ENCODE assay signal across 24 mouse cellular contexts in the genomic region with DNA sequence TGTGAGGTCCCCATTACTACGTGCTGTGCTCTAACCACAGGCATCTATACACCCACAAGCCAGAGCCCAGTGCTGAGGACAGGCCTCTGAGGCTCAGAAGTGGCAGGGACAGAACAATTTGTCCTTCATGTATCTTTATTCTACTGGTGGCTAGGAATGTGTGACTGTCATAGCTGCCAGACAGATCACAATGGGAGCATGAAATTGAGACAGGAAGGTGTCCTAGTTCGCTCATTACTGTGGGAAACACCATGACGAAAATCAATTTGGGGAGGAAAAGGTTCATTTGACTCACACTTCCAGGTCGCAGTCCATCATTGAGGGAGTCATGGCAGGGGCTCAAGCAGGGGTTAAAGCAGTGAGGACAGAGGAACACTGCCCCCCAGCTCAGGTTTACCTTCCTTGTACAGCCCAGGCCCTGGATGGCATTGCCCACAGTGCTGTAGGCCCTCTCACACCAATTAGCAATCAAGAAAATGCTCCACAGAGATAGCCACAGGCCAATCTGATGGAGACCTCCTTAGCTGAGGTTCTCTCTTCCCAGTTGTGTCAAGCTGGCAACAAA. TPM values are rescaled to one million over a fixed set of nuclear protein-coding genes. Genes with fewer than 3 reads are reported as not detected.
DNase-seq lines count a peak whose midpoint lies in the region; ATAC-seq and TF ChIP-seq lines count a peak whose summit lies in the region.
"Had no signal": no experiment of that assay in that cellular context is flagged by ENCODE, and none has a peak within 500 bp of the region (broad histone marks: within the 10 kb centered on the region; RNA-seq: fewer than 3 reads in every experiment).

No protein-coding gene starts in this region.

- peaks cover 9% of the 10 kb centered on the region for H3K4me1 ChIP-seq in heart, adult 2 months (ENCODE audit: control insufficient read depth, insufficient read depth, low read length)
- H3K4me1 ChIP-seq in kidney, embryonic 15.5 days: peaks cover 23% of the 10 kb centered on the region
- peaks cover 11% of the 10 kb centered on the region for H3K4me1 ChIP-seq in liver, postnatal 0 days (ENCODE audit: insufficient read depth)
- 0 out of 2 replicates have a peak, but pooled peaks cover 2% of the 10 kb centered on the region for H3K4me1 ChIP-seq in liver, embryonic 11.5 days (replicated peaks; ENCODE audit: control insufficient read depth, insufficient read depth, low read length)
- H3K4me1 ChIP-seq: forebrain, embryonic 13.5 days; hindbrain, embryonic 13.5 days; intestine, embryonic 15.5 days had no signal

- H3K4me3 ChIP-seq in heart, adult 2 months: no peak overlapping the region
- no peak overlapping the region for H3K4me3 ChIP-seq in kidney, embryonic 15.5 days (replicated peaks)
- no peak overlapping the region for H3K4me3 ChIP-seq in liver, postnatal 0 days (ENCODE audit: low read depth, low read length)
- H3K4me3 ChIP-seq in liver, embryonic 11.5 days (ENCODE audit: low read depth, low read length): no peak overlapping the region
- H3K4me3 ChIP-seq: forebrain, embryonic 10.5 days; forebrain, embryonic 13.5 days; heart, embryonic 13.5 days; hindbrain, embryonic 10.5 days; hindbrain, embryonic 13.5 days; intestine, embryonic 15.5 days had no signal

- no peak for TF ChIP-seq POLR2A in heart, adult 2 months (IDR thresholded peaks at IDR 0.05; ENCODE audit: insufficient read depth, low read depth, low read length)

- H3K4me2 ChIP-seq in kidney, embryonic 15.5 days: no peak overlapping the region
- no peak overlapping the region for H3K4me2 ChIP-seq in liver, postnatal 0 days (ENCODE audit: low read depth, low read length)
- H3K4me2 ChIP-seq in liver, embryonic 11.5 days: no peak overlapping the region
- H3K4me2 ChIP-seq: forebrain, embryonic 13.5 days; heart, embryonic 13.5 days; hindbrain, embryonic 13.5 days; intestine, embryonic 15.5 days had no signal

- peak overlapping the region; percentile 56 for H3K27ac ChIP-seq in heart, adult 2 months
- peak overlapping the region; percentile 72 for H3K27ac ChIP-seq in kidney, embryonic 15.5 days
- no peak overlapping the region for H3K27ac ChIP-seq in liver, postnatal 0 days (ENCODE audit: low read depth)
- H3K27ac ChIP-seq in liver, embryonic 11.5 days (ENCODE audit: low read depth, low read length): no peak overlapping the region
- H3K27ac ChIP-seq: forebrain, embryonic 10.5 days; forebrain, embryonic 13.5 days; heart, embryonic 13.5 days; hindbrain, embryonic 10.5 days; hindbrain, embryonic 13.5 days; intestine, embryonic 15.5 days had no signal

- WGBS in heart, adult 2 months: 57% methylated on average over 4 of the region's 4 CpGs
- WGBS in kidney, embryonic 15.5 days: 55% methylated on average over 4 of the region's 4 CpGs
- WGBS in liver, postnatal 0 days (ENCODE audit: insufficient replicate concordance): 71% methylated on average over 4 of the region's 4 CpGs
- WGBS in liver, embryonic 11.5 days: 79% methylated on average over 4 of the region's 4 CpGs

- H3K79me2 ChIP-seq in heart, adult 2 months (replicated peaks; ENCODE audit: control insufficient read depth, insufficient read depth, low read length): no peaks in the 10 kb centered on the region

- intact Hi-C loops in heart, adult 2 months (cut with DNase I): no loop called here
- intact Hi-C loops in heart, postnatal 10 days (cut with DNase I): no loop called here
- intact Hi-C loops in left cerebral cortex, postnatal 25 days (cut with DNase I): no loop called here

- 0 out of 2 replicates have a peak, but pooled peaks have one; percentile 21 for TF ChIP-seq EP300 in heart, adult 2 months (IDR thresholded peaks at IDR 0.05; ENCODE audit: insufficient read depth, low read depth, low read length)
- no peak for TF ChIP-seq EP300 in liver, postnatal 0 days (IDR thresholded peaks at IDR 0.05; ENCODE audit: low read depth)

- H3K9ac ChIP-seq in heart, adult 2 months (ENCODE audit: low read depth, low read length): no peak overlapping the region
- no peak overlapping the region for H3K9ac ChIP-seq in kidney, embryonic 15.5 days
- no peak overlapping the region for H3K9ac ChIP-seq in liver, postnatal 0 days (replicated peaks)
- no peak overlapping the region for H3K9ac ChIP-seq in liver, embryonic 11.5 days (ENCODE audit: low read depth, low read length)
- H3K9ac ChIP-seq: forebrain, embryonic 13.5 days; heart, embryonic 13.5 days; hindbrain, embryonic 13.5 days; intestine, embryonic 15.5 days had no signal

- H3K36me3 ChIP-seq in heart, adult 2 months (ENCODE audit: control insufficient read depth, insufficient read depth, low read length): no peaks in the 10 kb centered on the region
- no peaks in the 10 kb centered on the region for H3K36me3 ChIP-seq in kidney, embryonic 15.5 days
- H3K36me3 ChIP-seq in liver, postnatal 0 days (replicated peaks; ENCODE audit: insufficient read depth, low read length): no peaks in the 10 kb centered on the region
- H3K36me3 ChIP-seq in liver, embryonic 11.5 days (ENCODE audit: control insufficient read depth, insufficient read depth, low read length): no peaks in the 10 kb centered on the region
- H3K36me3 ChIP-seq: forebrain, embryonic 10.5 days; heart, embryonic 13.5 days; hindbrain, embryonic 10.5 days; hindbrain, embryonic 13.5 days; intestine, embryonic 15.5 days had no signal

- peak in 1 of 2 experiments; percentile 25 for DNase-seq in heart, adult 2 months
- DNase-seq in heart, postnatal 10 days: no peak
- DNase-seq in kidney, postnatal 36 days: no peak
- DNase-seq in liver, postnatal 0 days: no peak
- no peak for DNase-seq in liver, embryonic 11.5 days (ENCODE audit: low spot score)
- DNase-seq in left cerebral cortex, postnatal 25 days (ENCODE audit: low spot score in 2 of 2): no peak
- DNase-seq: adrenal gland, adult 8-10 months; adrenal gland, postnatal 25 days; cerebellum, adult 18-20 months; cerebellum, adult 9-10 months; cerebellum, postnatal 14 days; gastrocnemius, postnatal 25 days; heart, postnatal 36 days had no signal

- H3K27me3 ChIP-seq in heart, adult 2 months (ENCODE audit: control insufficient read depth, insufficient read depth, low read length): no peaks in the 10 kb centered on the region
- no peaks in the 10 kb centered on the region for H3K27me3 ChIP-seq in kidney, embryonic 15.5 days
- no peaks in the 10 kb centered on the region for H3K27me3 ChIP-seq in liver, postnatal 0 days (ENCODE audit: insufficient read depth, low read length)
- no peaks in the 10 kb centered on the region for H3K27me3 ChIP-seq in liver, embryonic 11.5 days (replicated peaks; ENCODE audit: control insufficient read depth, insufficient read depth, low read length)
- H3K27me3 ChIP-seq: forebrain, embryonic 13.5 days; heart, embryonic 13.5 days; hindbrain, embryonic 13.5 days; intestine, embryonic 15.5 days had no signal

- ATAC-seq in kidney, embryonic 15.5 days (replicated peaks; ENCODE audit: low FRiP score): peak; percentile 50
- peak; percentile 17; the same call in 1 of the 2 replicates for ATAC-seq in liver, postnatal 0 days
- no peak for ATAC-seq in liver, embryonic 11.5 days (replicated peaks; ENCODE audit: low FRiP score)
- ATAC-seq: activated CD4-positive, CD25-positive, alpha-beta regulatory T cell, adult 4 months; CD4-positive, CD25-positive, alpha-beta regulatory T cell, adult 4 months; forebrain, embryonic 13.5 days; forebrain, embryonic 16.5 days; hindbrain, embryonic 16.5 days; intestine, embryonic 15.5 days had no signal

- H3K9me3 ChIP-seq in kidney, embryonic 15.5 days (replicated peaks): no peaks in the 10 kb centered on the region
- H3K9me3 ChIP-seq in liver, postnatal 0 days (ENCODE audit: low read length): no peaks in the 10 kb centered on the region
- no peaks in the 10 kb centered on the region for H3K9me3 ChIP-seq in liver, embryonic 11.5 days (ENCODE audit: control insufficient read depth, low read length)
- H3K9me3 ChIP-seq: forebrain, embryonic 10.5 days; forebrain, embryonic 13.5 days; heart, embryonic 13.5 days; hindbrain, embryonic 10.5 days; hindbrain, embryonic 13.5 days; intestine, embryonic 15.5 days had no signal

- TF ChIP-seq CTCF in heart, adult 2 months (IDR thresholded peaks at IDR 0.05): no peak
- TF ChIP-seq CTCF in liver, postnatal 0 days (IDR thresholded peaks at IDR 0.05; ENCODE audit: low read depth): no peak

RNA-seq across cellular contexts. Expression of a gene that starts 47.3 kb away (rescaled TPM):
- total RNA-seq in heart, adult 2 months (2021): 100 to 1,000 TPM; 139 to 143 TPM
- 113 and 144 TPM in 2 replicates for polyA plus RNA-seq in heart, adult 2 months (2012; rRNA removed)
- total RNA-seq in heart, postnatal 10 days (2021): 10 to 100 TPM; 90.2 to 95.2 TPM
- 207 TPM in 2 replicates for polyA plus RNA-seq in kidney, embryonic 15.5 days (2015; fragmentation: Nextera tagmentation; extraction: Ambion mirVana)
- 49.8 and 52.8 TPM in 2 replicates for polyA plus RNA-seq in liver, postnatal 0 days (2015; fragmentation: Nextera tagmentation; extraction: Ambion mirVana)
- 42.9 and 45.3 TPM in 2 replicates for polyA plus RNA-seq in liver, embryonic 11.5 days (2014; fragmentation: Nextera tagmentation; extraction: Ambion mirVana)
- 10 to 100 TPM; 29.6 to 35.8 TPM for total RNA-seq in left cerebral cortex, postnatal 25 days (2021)

Comparison
In these comparisons a context has a peak if more than half of its experiments do, and no peak if none do; other contexts are left out.
1. H3K27ac ChIP-seq: peak in heart, adult 2 months (single experiment) and kidney, embryonic 15.5 days (single experiment); none in liver, postnatal 0 days (single experiment) and liver, embryonic 11.5 days (single experiment).